Mouse (Mus musculus): ENCODE results near the gene Tenm3. TPM values are rescaled to one million over a fixed set of nuclear protein-coding genes. Genes with fewer than 3 reads are reported as not detected.

The Tenm3 gene
- total and polyA plus RNA-seq, 3 experiments, result 0.03 to 0.08 (median 0.07) TPM

GRCm38 (mm10) chr8:48672471-48672870 is 171.3 kb downstream of the Tenm3 start:
- H3K9ac ChIP-seq (ENCODE audit: insufficient read depth, low read depth), result no peak overlapping the region
- H3K27ac ChIP-seq (ENCODE audit: insufficient read depth, low read depth), result no peak overlapping the region
- H3K36me3 ChIP-seq (replicated peaks in 1 of 2; ENCODE audit: control insufficient read depth in 1 of 2, insufficient read depth in 1 of 2, low read length in 1 of 2), result no peaks in the 10 kb centered on the region
- H3K27me3 ChIP-seq (replicated peaks), result no peaks in the 10 kb centered on the region
- DNase-seq (ENCODE audit: extremely low read depth), result no peak
- TF ChIP-seq POLR2A (IDR thresholded peaks at IDR 0.05; ENCODE audit: low read depth, low read length), result no peak
- TF ChIP-seq CTCF (conservative IDR thresholded peaks at IDR 0.05 in 1 of 2, IDR thresholded peaks at IDR 0.05 in 1 of 2; ENCODE audit: low read depth in 2 of 2, low read length in 2 of 2), result no peak
- TF ChIP-seq IRF4 (IDR thresholded peaks at IDR 0.05; ENCODE audit: low read depth, low read length), result no peak
- TF ChIP-seq TBP (conservative IDR thresholded peaks at IDR 0.05; ENCODE audit: low read depth, low read length), result no peak
- TF ChIP-seq NELFE (IDR thresholded peaks at IDR 0.05; ENCODE audit: low read depth, low read length), result no peak
- TF ChIP-seq ZMIZ1 (IDR thresholded peaks at IDR 0.05; ENCODE audit: low read depth, low read length), result no peak
- TF ChIP-seq RCOR1 (conservative IDR thresholded peaks at IDR 0.05; ENCODE audit: low read depth, low read length), result no peak
- no peak for TF ChIP-seq SIN3A (IDR thresholded peaks at IDR 0.05; ENCODE audit: low read length)
- TF ChIP-seq RAD21 (IDR thresholded peaks at IDR 0.05; ENCODE audit: low read depth, low read length), result no peak
- no peak for TF ChIP-seq BHLHE40 (IDR thresholded peaks at IDR 0.05; ENCODE audit: low read depth, low read length)
- TF ChIP-seq E2F4 (IDR thresholded peaks at IDR 0.05; ENCODE audit: insufficient replicate concordance, low read depth, low read length), result no peak
- in situ Hi-C loops (cut with MboI; ENCODE audit: low pct_ligation_motif_present, low pct_unique_long_range_greater_than_20kb, low sequenced_read_pairs), result no loop called here
- H3K4me3 ChIP-seq (replicated peaks in 1 of 3; ENCODE audit: low read depth in 2 of 3, low read length in 2 of 3, poor library complexity in 1 of 3), result no peak overlapping the region
- no peak overlapping the region for H3K4me2 ChIP-seq (ENCODE audit: insufficient read depth, low read depth, poor library complexity, severe bottlenecking)
- dilution Hi-C loops (cut with MboI; ENCODE audit: extremely low pct_ligation_motif_present, extremely low pct_unique_long_range_greater_than_20kb, low sequenced_read_pairs), result no loop called here
- H3K4me1 ChIP-seq (ENCODE audit: control insufficient read depth in 1 of 2, insufficient read depth in 2 of 2), result no peaks in the 10 kb centered on the region
- H3K9me3 ChIP-seq (replicated peaks; ENCODE audit: low read length), result peaks cover 66% of the 10 kb centered on the region
- no peaks in the 10 kb centered on the region for H3K79me2 ChIP-seq (replicated peaks; ENCODE audit: control insufficient read depth, extremely low read depth, insufficient read depth, poor library complexity, severe bottlenecking)

- Histone ChIP-seq H3K79me2 (replicated peaks; ENCODE audit: control insufficient read depth, extremely low read depth, insufficient read depth, poor library complexity, severe bottlenecking) (no peaks in the 10 kb centered on the region), H3K27me3 (replicated peaks) (no peaks in the 10 kb centered on the region), H3K9me3 (replicated peaks; ENCODE audit: low read length) (peaks cover 72% of the 10 kb centered on the region), H3K4me3 (replicated peaks in 1 of 3; ENCODE audit: low read depth in 2 of 3, low read length in 2 of 3, poor library complexity in 1 of 3) (no peak overlapping the region), H3K36me3 (replicated peaks in 1 of 2; ENCODE audit: control insufficient read depth in 1 of 2, insufficient read depth in 1 of 2, low read length in 1 of 2) (no peaks in the 10 kb centered on the region), H3K27ac (ENCODE audit: insufficient read depth, low read depth) (no peak overlapping the region), H3K9ac (ENCODE audit: insufficient read depth, low read depth) (no peak overlapping the region), H3K4me2 (ENCODE audit: insufficient read depth, low read depth, poor library complexity, severe bottlenecking) (no peak overlapping the region), H3K4me1 (ENCODE audit: control insufficient read depth in 1 of 2, insufficient read depth in 2 of 2) (no peaks in the 10 kb centered on the region)
- TF ChIP-seq USF2 (conservative IDR thresholded peaks at IDR 0.05; ENCODE audit: low read depth, low read length), result no peak
- no peak for TF ChIP-seq ZC3H11A (IDR thresholded peaks at IDR 0.05; ENCODE audit: low read depth, low read length)
- no peak for TF ChIP-seq JUND (conservative IDR thresholded peaks at IDR 0.05; ENCODE audit: low read depth, low read length)
- no peak for TF ChIP-seq CHD2 (IDR thresholded peaks at IDR 0.05; ENCODE audit: low read length)
- no peak for TF ChIP-seq SMC3 (IDR thresholded peaks at IDR 0.05; ENCODE audit: low read depth, low read length)
- no peak for TF ChIP-seq KAT2A (IDR thresholded peaks at IDR 0.05; ENCODE audit: insufficient replicate concordance, low read length)
- dilution Hi-C loops (cut with MboI; ENCODE audit: extremely low pct_ligation_motif_present, extremely low pct_unique_long_range_greater_than_20kb, low sequenced_read_pairs), result no loop called here
- in situ Hi-C loops (cut with MboI; ENCODE audit: low pct_ligation_motif_present, low pct_unique_long_range_greater_than_20kb, low sequenced_read_pairs), result no loop called here
- DNase-seq (ENCODE audit: extremely low read depth), result no peak
These were observed 172.4 kb downstream of the Tenm3 start for GRCm38 (mm10) chr8:48671318-48671717.

Measured in CH12.LX (cell line).